Mouse (Mus musculus) ES-Bruce4 (cell line): ENCODE results near the gene Gm49384. TPM values are rescaled to one million over a fixed set of nuclear protein-coding genes. Genes with fewer than 3 reads are reported as not detected.

Experiments used
- H3K27ac ChIP-seq: 2 replicates; pipeline ENCODE4 v1.5.1; 2012; ENCODE audit warnings: low read length, inconsistent platforms; ENCODE audit not compliant: insufficient read depth
- H3K27me3 ChIP-seq: 2 replicates; pipeline ENCODE4 v1.6.1; 2012; ENCODE audit warnings: mild to moderate bottlenecking, low read length, inconsistent platforms; ENCODE audit not compliant: control insufficient read depth, poor library complexity, insufficient read depth, severe bottlenecking
- H3K36me3 ChIP-seq: 2 replicates; pipeline ENCODE4 v1.6.1; 2012; ENCODE audit warnings: inconsistent platforms, mild to moderate bottlenecking, low read length, moderate library complexity; ENCODE audit not compliant: control insufficient read depth, poor library complexity, insufficient read depth, severe bottlenecking
- H3K4me1 ChIP-seq: one replicate; pipeline ENCODE4 v1.8.1; 2011; ENCODE audit warnings: low read length; ENCODE audit not compliant: control insufficient read depth, insufficient read depth
- H3K4me3 ChIP-seq: 2 replicates; pipeline ENCODE4 v1.5.1; 2011; ENCODE audit warnings: low read depth, mild to moderate bottlenecking, low read length
- H3K9ac ChIP-seq: 2 replicates; pipeline ENCODE4 v1.6.1; 2012; ENCODE audit warnings: low read depth, mild to moderate bottlenecking, inconsistent platforms; ENCODE audit not compliant: poor library complexity, severe bottlenecking
- H3K9me3 ChIP-seq: replicated peaks from 2 replicates; pipeline ENCODE4 v1.6.1; 2012; ENCODE audit warnings: mild to moderate bottlenecking, low read length, inconsistent platforms; ENCODE audit not compliant: control insufficient read depth, poor library complexity, insufficient read depth, severe bottlenecking
- CTCF ChIP-seq: IDR thresholded peaks from one replicate; pipeline ENCODE4 v1.8.1; 2011; ENCODE audit warnings: low read depth, low read length
- EP300 ChIP-seq: IDR thresholded peaks from 2 replicates; pipeline ENCODE4 v1.6.1; 2011; ENCODE audit warnings: low read depth, low read length; ENCODE audit not compliant: insufficient read depth
- POLR2A ChIP-seq: IDR thresholded peaks from one replicate; pipeline ENCODE4 v1.8.1; 2011; ENCODE audit warnings: low read length; ENCODE audit not compliant: insufficient read depth
- polyA plus RNA-seq: library from polyadenylated mRNA; stranded (reverse); fragments of >200 nt; gene quantifications from 2 replicates; pipeline ENCODE4 v1.2.4, GENCODE M21; 2011; ENCODE audit warnings: low read depth; ENCODE audit not compliant: missing spikeins, insufficient read depth, insufficient read length

The Gm49384 gene
- polyA plus RNA-seq, 1 experiment, result 32.7 TPM

DNA sequence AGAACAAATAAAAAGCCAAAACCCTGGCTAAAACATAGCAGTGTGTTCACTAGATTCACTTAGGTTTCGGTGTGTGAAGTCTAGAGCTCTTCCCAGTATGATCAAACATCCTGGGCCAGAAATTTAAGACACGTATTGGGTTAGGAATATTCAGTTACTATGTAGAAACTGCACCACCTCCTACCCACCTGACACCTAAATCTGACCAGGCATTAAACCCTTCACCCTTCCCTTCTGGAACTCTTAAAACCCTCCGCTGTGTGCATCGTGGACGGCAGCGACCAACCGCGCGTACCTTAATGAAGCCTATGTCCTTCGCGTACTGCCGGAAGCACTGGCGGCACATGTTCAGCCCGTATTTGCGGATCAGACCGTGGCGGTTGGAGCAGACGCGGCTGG, 45.7 kb downstream of the Gm49384 start:
- Histone ChIP-seq H3K4me3 (peak overlapping the region; percentile 99), H3K9me3 (no peaks in the 10 kb centered on the region), H3K36me3 (peaks cover 26% of the 10 kb centered on the region), H3K27ac (peak overlapping the region; percentile 62), H3K4me1 (no peaks in the 10 kb centered on the region), H3K27me3 (no peaks in the 10 kb centered on the region), H3K9ac (peak overlapping the region; percentile 97)
- TF ChIP-seq EP300, result no peak
- no peak for TF ChIP-seq CTCF
- TF ChIP-seq POLR2A, result no peak

DNA sequence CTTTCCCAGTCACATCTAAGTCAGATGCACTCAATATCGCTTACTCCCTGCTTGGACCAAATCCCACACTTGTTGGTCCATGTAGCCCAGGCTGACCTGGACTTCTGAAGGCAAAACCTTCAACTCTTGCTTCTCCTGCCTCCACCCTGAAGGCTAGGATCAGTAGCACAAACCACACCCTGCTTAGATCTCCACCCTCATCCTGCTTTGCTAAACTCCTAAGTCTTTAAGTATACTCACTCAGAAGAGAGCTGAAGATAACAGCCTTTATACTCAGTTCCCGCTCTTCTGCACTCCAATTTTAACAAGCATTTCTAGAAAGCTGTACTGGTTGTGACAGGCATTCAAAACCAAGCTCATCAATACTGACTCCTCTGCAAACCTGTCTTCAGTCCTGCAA, 47.0 kb downstream of the Gm49384 start:
- Histone ChIP-seq H3K27me3 (no peaks in the 10 kb centered on the region), H3K4me1 (no peaks in the 10 kb centered on the region), H3K9ac (peak overlapping the region; percentile 97), H3K27ac (peak overlapping the region; percentile 29; the same call in 1 of the 2 replicates), H3K9me3 (no peaks in the 10 kb centered on the region), H3K4me3 (no peak overlapping the region), H3K36me3 (peaks cover 26% of the 10 kb centered on the region)
- no peak for TF ChIP-seq CTCF
- no peak for TF ChIP-seq POLR2A
- no peak for TF ChIP-seq EP300

DNA sequence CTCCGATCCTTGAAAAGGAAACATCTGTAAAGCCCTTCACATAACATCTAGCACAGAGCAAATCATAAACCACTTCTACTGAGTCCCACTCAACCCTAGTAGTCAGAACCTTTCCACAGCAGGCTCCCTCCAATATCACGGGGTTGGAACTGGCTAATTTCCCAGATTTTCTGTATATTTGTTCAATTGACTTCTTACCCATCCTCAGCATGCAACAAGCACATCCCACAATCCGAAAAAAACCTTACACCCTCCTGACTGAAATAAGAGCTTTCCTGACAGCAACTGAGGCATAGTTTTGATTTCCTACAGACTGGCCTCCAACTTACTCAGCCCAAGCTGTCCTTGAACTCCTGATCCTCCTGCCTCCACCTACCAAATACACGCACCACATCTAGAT, 47.6 kb downstream of the Gm49384 start:
- Histone ChIP-seq H3K9me3 (no peaks in the 10 kb centered on the region), H3K4me1 (no peaks in the 10 kb centered on the region), H3K4me3 (no peak overlapping the region), H3K27ac (no peak overlapping the region), H3K9ac (no peak overlapping the region), H3K27me3 (no peaks in the 10 kb centered on the region), H3K36me3 (peaks cover 26% of the 10 kb centered on the region)
- TF ChIP-seq EP300, result no peak
- no peak for TF ChIP-seq CTCF
- TF ChIP-seq POLR2A, result no peak

DNA sequence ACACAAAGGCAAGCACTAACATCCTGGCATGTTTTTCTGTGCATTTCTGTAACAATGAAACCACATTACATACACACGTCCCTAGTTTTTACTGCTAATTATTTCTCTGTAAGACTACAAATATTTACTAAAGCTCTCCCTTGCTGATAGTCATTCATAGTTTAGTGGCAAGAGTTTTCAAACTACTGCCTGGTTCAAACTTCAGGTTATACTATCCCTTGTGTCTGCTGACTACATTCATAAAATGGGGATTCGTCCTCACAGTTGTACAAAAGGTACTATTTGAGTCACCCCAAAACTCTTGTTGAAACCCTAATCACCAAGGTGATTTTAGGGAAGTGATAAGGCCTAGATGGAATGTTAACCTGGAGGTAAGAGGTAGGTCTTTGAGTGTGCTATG, 48.1 kb downstream of the Gm49384 start:
- no peak overlapping the region for H3K27ac ChIP-seq
- H3K4me3 ChIP-seq, result no peak overlapping the region
- no peaks in the 10 kb centered on the region for H3K27me3 ChIP-seq
- TF ChIP-seq EP300 (no peak), CTCF (no peak), POLR2A (no peak)
- no peak overlapping the region for H3K9ac ChIP-seq
- H3K9me3 ChIP-seq, result no peaks in the 10 kb centered on the region
- peaks cover 26% of the 10 kb centered on the region for H3K36me3 ChIP-seq
- H3K4me1 ChIP-seq, result no peaks in the 10 kb centered on the region

DNA sequence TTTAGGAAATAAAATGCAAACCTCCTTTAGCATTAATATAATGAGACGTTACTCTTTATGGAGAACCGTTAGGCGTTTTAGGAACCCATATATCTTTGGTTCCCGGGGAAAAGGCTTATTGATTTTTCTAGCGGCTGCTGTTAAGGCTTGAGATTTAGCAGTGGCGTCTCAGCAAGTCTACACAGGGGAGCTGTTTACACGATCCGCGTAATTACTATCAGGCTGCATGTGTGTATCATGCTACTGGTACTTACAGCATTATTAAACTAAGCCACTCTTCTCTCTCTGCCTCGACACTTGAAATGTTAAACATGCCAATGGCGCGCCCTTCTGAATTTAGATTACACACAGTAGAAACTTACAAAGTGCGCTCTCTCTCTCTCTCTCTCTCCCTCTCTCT, 54.0 kb downstream of the Gm49384 start:
- H3K27ac ChIP-seq, result no peak overlapping the region
- H3K36me3 ChIP-seq, result no peaks in the 10 kb centered on the region
- no peaks in the 10 kb centered on the region for H3K4me1 ChIP-seq
- no peak overlapping the region for H3K4me3 ChIP-seq
- no peaks in the 10 kb centered on the region for H3K27me3 ChIP-seq
- H3K9me3 ChIP-seq, result no peaks in the 10 kb centered on the region
- H3K9ac ChIP-seq, result no peak overlapping the region
- TF ChIP-seq CTCF, result no peak
- TF ChIP-seq EP300, result no peak
- TF ChIP-seq POLR2A, result no peak

DNA sequence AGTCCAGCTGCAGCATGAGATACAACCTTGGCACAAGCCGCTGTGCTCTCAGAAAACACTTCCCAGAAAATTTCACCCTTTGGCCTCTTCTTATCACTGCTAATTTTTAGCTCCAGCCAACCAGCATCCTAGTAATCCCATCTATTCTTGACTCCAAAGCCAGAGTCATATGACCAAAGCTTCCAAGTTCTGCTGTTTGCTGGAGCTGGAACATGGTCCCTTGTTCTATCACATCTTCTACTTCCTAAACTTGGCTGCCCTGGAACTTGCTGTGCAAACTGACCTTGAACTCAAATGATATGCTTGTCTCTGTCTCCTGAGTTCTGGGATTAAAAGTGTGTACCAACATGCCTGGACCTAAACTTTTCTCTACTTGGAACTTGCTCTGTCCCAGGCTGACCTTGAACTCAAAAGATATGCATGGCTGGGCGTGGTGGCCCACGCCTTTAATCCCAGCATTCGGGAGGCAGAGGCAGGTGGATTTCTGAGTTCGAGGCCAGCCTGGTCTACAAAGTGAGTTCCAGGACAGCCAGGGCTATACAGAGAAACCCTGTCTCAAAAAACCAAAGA, 56.8 kb downstream of the Gm49384 start:
- H3K27me3 ChIP-seq, result no peaks in the 10 kb centered on the region
- no peaks in the 10 kb centered on the region for H3K4me1 ChIP-seq
- no peak overlapping the region for H3K27ac ChIP-seq
- no peaks in the 10 kb centered on the region for H3K9me3 ChIP-seq
- H3K9ac ChIP-seq, result no peak overlapping the region
- no peak for TF ChIP-seq EP300
- TF ChIP-seq CTCF, result no peak
- no peak for TF ChIP-seq POLR2A
- no peak overlapping the region for H3K4me3 ChIP-seq
- no peaks in the 10 kb centered on the region for H3K36me3 ChIP-seq
